Mouse (Mus musculus) urinary bladder, postnatal 4 days (tissue): Measurements from ENCODE around the gene Rere.
A peak's percentile ranks its signal among the peaks of the same experiment; 100 is the strongest.

ENCODE experiments used
- DNase-seq, 2 experiments: peaks; one replicate each; pipeline ENCODE4 v3.0.0; 2021 to 2022; ENCODE audit warnings: low spot score in 2 of 2

The Rere gene

GRCm38 (mm10) chr4:150281018-150281761 lies at the start of gene Rere:
Gene Rere, plus strand, starts transcription at chr4:150281646.
- DNase-seq = peak; percentile 97 to 98

DNA sequence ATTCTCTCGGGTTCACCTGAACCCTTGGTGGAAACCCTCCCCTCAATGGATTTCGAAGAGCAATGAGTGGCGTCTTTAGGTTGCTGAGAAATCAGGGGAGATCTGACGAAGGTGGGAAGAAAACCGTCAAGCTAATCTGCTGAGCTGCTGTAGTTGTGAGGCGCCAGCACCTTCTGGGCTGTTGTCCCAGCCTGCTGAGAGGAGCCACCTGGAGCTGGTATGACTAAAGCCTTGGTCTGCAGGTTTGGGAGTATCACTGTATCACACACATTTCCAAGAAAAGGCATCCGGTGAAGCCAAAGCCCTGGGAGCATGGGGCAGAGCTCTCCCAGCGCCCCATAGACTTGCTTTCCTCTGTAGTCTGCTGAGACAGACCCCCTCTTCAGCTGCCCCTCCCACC lies 49.6 kb upstream of the Rere start:
- DNase-seq = no peak

DNA sequence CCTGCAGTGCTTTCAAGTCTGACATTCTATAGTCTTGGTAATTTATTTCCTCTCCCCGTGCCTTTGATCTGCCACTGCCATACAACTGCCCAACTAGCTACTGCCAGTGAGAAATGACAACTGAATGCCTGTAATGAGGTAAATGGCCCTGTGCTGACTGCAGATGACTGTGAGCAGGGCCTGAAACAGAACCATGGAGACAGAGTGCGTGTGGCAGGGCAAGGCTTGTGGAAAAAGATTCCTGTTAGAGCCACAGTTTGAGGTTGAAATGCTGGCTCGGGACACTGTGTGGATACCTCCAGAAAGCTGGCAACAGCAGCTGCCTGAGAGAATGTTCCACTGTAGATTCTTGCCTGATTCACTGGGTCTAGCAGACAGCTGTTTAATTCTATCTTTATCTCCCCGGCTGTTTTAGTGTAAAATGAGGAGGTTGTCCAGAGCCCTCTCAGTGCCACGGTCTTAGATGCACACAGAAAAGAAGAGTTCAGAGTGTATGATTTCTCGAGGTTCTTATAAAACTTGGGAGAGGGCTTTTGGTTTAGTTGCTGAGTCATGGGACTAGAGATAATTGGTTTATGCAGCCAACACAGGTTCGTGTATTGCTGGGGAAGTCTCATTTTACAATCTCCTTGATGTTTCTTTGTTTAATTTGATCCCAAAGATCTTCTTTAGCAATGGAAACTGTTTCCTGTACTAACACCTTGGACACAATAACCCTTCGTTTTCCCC lies 46.7 kb upstream of the Rere start:
- no peak for DNase-seq

DNA sequence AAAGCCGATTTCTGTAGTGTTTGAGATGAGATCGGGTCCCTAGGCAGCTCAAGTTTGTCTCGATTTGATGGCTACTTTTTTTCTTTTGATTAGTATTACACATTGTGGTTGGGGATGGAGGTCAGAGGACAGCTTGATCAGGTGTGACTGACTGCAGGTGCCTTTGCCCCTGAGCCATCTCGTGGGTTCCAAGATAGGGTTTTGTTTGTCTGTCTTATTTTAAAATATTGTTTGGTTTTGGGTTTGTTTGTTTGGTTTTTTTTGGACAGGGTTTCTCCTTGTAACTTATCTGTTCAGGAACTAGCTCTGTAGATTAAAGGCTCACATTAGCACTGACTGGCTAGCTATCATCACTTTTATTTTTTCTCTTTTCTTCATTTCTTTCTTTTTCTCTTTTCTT lies 45.9 kb upstream of the Rere start:
- DNase-seq = no peak

- no peak for DNase-seq
These were observed 45.4 kb upstream of the Rere start for GRCm38 (mm10) chr4:150236031-150236430.

DNA sequence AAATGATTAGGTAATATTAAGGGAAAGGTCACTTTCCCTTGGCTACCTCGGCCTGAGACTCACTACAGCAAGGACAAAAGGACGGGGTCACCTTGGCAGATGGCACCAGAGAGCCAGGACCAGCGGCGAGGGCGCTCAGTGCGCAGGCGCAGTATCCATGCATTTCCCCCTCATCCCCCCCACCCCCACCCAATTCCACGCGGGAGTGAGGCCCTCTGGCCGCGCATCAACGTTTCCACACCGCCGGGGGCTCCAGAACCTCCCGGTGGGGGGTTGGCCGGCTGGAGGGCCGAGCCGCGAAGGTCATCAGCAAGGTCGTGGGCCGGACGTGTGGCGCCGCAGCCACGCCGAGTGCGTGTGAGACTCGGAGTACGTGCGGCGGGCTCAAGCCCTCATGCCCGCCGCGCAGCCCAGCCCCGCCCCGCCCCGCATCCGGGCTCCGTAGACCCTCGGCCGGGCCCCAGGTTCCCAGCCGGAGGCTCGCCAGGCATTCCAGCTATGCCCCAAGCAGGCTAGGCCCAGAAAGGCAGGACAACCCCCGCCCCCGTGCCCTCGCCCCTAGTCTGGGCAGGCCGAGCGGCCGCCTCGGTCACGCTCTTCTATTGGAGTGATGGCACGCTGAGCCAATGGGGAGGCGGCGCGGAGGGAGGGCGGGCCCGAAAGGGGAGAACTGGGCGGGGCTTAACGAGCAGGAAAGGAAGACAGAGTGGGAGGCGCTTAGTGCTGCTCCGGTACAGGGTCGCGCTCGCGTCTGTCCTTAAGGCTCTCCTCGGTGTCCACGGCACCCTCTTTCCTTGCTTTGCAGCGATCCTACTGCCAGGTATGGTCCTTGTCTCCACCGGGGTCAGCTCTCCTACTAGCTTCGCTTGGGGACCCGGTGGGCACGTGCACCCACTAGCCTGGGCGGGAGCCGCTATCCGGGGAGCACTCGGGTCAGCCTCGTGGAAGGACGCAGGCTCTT lies 44.6 kb upstream of the Rere start, which contains the start of gene Eno1:
Gene Eno1, plus strand, starts transcription at position 201 of the 961 bp plus-strand sequence.
- DNase-seq = peak; percentile 94 to 98

DNA sequence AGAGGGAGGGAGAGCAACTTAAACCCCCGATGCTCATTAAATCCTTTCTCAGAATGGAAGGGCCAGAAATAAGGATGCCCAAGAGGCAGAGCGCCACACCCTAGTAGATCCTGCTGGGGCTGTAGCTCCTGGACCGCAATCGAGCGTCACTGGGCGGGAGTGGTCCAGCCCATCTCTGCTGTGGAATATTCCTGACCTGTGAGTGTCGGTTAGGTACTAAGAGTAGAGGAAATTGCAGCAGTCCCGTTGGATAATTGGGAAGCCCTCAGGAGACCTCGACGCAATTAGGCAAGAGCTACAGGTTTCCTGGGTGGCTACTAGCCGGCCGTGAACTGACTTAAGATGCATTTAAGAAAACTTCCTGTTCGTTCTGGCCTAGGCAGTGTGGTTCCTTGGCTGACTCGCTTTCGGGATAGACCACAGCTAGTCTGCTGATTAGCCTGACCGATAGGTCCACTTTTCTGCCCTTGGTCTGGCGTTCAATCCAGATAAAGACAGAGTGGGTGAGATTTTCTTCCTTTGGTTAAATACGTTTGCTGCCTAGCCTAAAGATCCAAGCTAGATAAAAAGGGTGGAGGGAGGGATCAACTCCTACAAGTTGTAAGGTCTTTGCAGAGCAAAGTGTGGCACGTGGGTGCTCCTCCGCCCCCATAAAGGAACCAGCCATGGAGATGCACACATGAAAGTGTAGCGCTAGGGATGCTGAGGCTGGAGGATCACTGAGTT lies 43.6 kb upstream of the Rere start:
- no peak for DNase-seq

GRCm38 (mm10) chr4:150238433-150239086 lies 42.9 kb upstream of the Rere start:
- DNase-seq = no peak

DNA sequence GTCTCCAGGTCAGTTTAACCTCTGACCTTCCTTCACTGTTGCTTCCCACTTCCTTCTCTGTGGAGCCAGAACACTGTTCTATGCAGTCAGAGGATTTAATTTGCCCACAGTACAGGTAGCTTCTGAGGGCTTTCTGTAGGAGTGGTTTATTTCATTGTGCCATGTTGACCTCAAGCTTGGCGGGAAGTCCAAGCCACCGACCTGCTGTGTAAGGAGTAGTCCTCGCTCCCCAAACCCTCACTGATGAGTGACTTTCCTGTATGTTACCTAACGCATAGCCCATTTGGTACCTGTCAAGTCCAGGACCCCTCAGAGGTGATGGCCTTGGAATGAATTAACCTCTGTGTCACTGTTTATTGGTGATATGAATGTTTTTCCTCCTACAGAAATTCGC lies 42.4 kb upstream of the Rere start:
- DNase-seq = no peak

DNA sequence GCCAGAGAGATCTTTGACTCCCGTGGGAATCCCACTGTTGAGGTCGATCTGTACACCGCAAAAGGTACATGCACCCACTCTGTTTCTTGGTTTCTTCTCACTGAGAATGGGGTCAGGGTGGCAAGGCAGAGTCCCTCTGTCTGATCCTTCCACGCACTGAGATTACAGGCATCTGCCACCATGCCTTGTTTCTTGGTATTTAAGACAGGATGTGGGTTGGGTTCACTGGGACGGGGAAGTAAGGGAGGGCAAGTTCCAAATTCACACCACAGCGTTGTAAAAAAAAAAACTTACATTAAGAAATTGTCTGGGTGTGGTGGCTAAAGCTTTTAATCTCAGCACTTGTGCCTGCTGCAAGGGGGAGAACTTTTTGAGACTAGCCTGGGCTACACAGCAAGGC lies 41.9 kb upstream of the Rere start:
- no peak for DNase-seq

DNA sequence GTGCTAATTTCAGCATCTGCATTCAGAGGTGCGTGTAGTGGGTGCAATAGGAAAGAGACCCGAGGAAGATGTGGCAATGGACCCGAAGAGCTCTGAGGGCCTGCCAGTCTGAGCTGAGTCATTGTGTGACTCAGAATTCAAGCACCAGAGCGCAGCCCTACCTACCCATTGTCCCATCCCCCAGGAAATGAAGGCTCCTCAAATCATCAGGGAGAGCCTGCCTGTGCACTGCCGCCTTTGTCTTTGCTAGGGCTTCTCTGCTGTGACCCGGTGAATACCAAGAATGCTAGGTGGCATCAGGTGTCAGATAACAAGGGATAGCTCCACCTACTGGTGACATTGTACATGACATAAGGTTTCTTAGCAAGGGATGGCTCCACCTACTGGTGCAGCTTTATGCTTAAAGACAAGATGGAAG lies 41.5 kb upstream of the Rere start:
- DNase-seq = peak in 1 of 2 experiments; percentile 63

GRCm38 (mm10) chr4:150240381-150240886 lies 41.0 kb upstream of the Rere start:
- DNase-seq = no peak

DNA sequence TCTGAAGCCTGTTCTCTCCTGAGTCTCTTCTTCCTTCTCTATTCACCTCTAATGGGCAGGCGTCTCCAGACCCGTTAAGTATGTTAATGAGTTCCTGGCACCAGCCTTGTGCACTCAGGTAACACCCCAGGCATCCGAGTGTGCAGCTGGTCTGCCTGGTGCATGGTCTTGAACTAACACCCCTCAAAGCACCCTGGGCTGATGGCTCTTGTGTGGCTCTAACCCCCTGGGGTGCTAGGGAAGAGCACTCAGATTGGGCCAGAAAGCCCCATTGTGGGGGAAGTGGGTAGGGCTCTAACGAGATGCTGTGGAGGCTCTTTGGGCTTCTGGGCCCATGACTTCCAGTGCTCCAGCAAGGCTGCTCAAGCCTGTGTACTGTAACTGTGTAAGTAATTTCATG lies 39.7 kb upstream of the Rere start:
- no peak for DNase-seq

DNA sequence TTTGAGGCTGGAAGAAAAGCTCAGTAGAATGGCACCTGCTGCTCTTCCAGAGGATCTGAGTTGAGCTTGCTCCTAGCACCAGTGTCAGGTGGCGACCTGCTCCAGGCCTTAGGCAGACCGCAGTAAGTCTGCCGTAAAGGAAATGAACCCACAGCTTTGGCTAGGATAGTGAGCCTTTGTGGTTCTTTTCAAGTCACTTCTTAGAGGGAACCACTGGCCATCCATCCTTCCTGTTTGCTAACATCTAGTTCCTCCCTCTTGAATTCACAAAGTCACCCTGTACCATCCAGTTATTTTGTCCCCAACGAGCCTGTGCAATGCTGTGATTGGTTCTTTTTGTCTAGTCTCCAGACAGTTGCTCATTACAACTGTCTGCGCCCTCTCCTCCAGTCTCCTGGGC lies 38.7 kb upstream of the Rere start:
- DNase-seq = no peak

GRCm38 (mm10) chr4:150245876-150246275 lies 35.6 kb upstream of the Rere start:
- no peak for DNase-seq

DNA sequence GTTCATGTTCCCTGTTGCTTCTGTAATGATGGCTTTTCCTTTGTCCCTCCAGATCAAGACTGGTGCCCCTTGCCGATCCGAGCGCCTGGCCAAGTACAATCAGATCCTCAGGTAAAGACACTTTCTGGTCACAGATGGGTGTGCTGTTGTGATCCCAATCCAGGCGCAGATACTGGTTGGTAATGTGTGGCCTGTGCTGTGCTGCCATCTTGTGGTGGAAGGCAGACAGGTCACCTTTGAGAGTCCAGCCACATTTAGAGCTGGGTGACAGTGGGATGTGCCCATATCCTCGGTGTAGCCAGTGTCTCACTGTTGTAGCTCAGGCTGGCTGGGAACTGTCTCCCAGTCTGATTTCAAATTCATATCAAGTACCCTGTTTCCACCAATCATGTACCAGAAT lies 33.4 kb upstream of the Rere start:
- DNase-seq = peak in 1 of 2 experiments; percentile 50

DNA sequence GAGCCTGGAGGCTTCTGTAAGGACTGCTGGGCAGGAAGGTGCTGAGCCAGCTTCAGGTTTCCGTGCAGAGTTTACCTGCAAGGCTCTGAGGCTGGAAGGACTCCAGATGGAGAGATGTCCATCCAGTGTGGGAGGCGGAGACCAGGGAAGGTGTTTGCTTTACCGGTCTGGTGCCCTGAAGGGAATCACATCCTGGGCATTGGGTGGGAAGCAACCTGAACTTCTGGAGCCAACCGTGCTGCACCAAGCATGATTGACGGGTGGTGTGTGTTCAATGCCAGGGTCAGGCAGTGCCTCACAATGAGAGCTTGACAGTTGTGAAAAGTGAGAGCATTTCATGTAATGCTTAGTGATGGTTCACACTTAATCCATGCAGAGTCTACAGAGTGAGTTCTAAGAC lies 32.5 kb upstream of the Rere start:
- DNase-seq = no peak

- DNase-seq = no peak
These were observed 31.6 kb upstream of the Rere start for GRCm38 (mm10) chr4:150249731-150250270.

DNA sequence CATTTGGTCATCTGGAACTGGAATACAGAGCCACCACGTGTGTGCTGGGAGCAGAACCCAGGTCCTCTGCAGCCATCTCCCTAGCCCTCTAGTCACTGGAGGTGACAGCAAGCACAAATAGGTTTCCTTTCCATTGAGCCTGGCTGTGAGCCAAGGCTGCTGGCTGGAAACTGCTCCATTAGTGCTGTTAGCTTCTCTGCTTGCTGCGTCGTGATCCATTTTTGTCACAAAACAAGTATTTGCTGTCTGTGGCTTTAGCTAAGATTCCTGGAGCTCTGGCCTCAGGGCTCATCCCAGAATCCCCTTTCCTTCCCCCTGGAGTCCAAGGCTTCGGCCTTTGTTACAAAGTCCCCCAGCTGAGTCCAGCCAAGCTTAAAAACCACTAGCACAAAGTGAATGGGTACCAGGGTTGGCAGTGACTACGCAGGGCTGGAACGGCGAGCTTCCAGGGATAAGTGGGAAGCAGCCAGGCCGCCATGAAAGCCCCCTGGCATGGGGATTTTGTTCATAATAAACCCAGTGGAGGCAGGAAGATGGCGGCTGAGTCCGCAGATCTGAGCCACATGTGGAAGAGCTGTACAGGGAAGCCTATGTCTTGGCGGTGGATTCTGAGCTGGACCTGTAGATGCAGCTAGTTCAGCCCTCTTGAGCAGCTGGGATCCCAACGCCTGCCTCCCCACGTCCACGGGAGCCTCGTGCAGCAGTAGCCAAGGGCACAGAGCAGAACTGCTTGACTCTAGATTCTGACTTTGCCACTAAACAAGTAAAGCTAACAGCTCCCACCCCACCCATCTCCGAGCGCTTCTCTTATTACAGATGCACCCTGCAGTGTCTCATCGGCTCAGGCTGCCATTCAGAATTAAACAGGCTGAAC lies 30.7 kb upstream of the Rere start:
- DNase-seq = no peak
